Mouse (Mus musculus): ENCODE results near the gene Tcf12. TPM values are rescaled to one million over a fixed set of nuclear protein-coding genes. Genes with fewer than 3 reads are reported as not detected.

Tcf12 gene
- polyA plus RNA-seq, 1 experiment from 2014 or later: 29.7 TPM

GRCm38 (mm10) chr9:71835203-71835815 lies 276.4 kb downstream of the Tcf12 start:
- WGBS: 42% methylated on average over 2 of the region's 2 CpGs

GRCm38 (mm10) chr9:71834707-71835106 lies 277.0 kb downstream of the Tcf12 start:
- H3K9me3 ChIP-seq: no peaks in the 10 kb centered on the region
- H3K4me2 ChIP-seq: no peak overlapping the region
- ATAC-seq (ENCODE audit: extremely low read depth, insufficient number of reproducible peaks, low FRiP score, low TSS enrichment): no peak
- no peak overlapping the region for H3K9ac ChIP-seq
- H3K4me3 ChIP-seq: no peak overlapping the region
- 61% methylated on average over 4 of the region's 4 CpGs for WGBS
- no peaks in the 10 kb centered on the region for H3K27me3 ChIP-seq (replicated peaks)
- no peaks in the 10 kb centered on the region for H3K36me3 ChIP-seq
- 0 out of 2 replicates have a peak, but pooled peaks cover 3% of the 10 kb centered on the region for H3K4me1 ChIP-seq
- H3K27ac ChIP-seq (replicated peaks): no peak overlapping the region

More at GRCm38 (mm10) chr9:71835203-71835815, 276.4 kb downstream of the Tcf12 start:
- no peak overlapping the region for H3K27ac ChIP-seq (replicated peaks)
- no peak overlapping the region for H3K9ac ChIP-seq
- no peaks in the 10 kb centered on the region for H3K27me3 ChIP-seq (replicated peaks)
- peaks cover 5% of the 10 kb centered on the region for H3K36me3 ChIP-seq
- H3K4me2 ChIP-seq: no peak overlapping the region
- no peak overlapping the region for H3K4me3 ChIP-seq
- 0 out of 2 replicates have a peak, but pooled peaks cover 3% of the 10 kb centered on the region for H3K4me1 ChIP-seq
- no peaks in the 10 kb centered on the region for H3K9me3 ChIP-seq
- no peak for ATAC-seq (ENCODE audit: extremely low read depth, insufficient number of reproducible peaks, low FRiP score, low TSS enrichment)

DNA sequence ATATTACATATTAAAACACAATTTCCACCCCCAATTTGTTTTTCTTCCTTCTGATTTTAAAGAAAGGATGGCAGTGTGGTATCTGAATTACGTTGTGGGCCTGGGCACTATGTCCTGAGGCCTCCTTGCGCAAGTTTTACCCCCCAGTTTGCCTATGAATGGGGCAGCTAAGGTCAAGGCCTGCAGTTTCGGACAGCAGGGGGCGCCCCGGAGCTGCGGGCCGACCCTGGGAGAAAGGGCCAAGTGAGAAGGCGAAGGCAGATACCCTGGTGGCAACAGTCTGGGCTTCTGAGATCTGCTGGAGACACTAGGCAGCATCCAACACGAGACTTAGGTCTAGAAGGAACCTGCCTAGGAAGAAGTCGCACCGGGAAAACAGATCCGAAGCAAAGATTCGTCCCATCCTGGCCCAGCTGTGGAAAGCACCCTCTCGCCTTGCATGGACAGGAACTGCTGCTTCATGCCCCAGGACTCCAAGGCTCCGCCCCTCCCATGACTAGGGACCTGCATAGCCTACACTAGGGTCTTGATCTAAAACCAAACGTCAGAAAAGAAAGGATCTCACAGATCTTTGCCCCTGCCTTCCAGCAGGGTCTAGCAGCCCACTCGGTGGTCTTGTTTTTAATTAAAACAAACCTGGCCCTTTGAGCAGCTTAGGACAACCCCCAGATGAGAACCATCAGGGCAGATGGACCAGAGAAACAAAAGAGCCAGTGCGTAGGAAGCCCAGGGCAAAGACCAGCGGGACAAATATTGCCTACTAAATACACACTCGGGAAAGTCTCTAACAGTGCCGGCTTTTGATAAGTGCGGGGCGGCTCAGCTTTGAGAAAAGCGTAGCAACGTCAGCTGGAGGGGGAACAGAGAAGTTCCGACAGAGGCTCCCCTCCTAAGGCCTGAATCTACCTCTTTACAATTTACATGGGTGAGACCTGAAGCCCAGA lies 279.6 kb downstream of the Tcf12 start:
- Histone ChIP-seq H3K27me3 (replicated peaks) (no peaks in the 10 kb centered on the region), H3K9ac (no peak overlapping the region), H3K36me3 (no peaks in the 10 kb centered on the region), H3K4me3 (no peak overlapping the region), H3K27ac (replicated peaks) (no peak overlapping the region), H3K4me2 (peak overlapping the region; percentile 35; the same call in 1 of the 2 replicates), H3K9me3 (no peaks in the 10 kb centered on the region), H3K4me1 (0 out of 2 replicates have a peak, but pooled peaks cover 3% of the 10 kb centered on the region)
- no peak for ATAC-seq (ENCODE audit: extremely low read depth, insufficient number of reproducible peaks, low FRiP score, low TSS enrichment)
- WGBS: 41% methylated on average over 26 of the region's 26 CpGs

- no peak overlapping the region for H3K27ac ChIP-seq (replicated peaks)
- no peak overlapping the region for H3K9ac ChIP-seq
- WGBS: 74% methylated on average over 4 of the region's 4 CpGs
- no peak overlapping the region for H3K4me2 ChIP-seq
- H3K36me3 ChIP-seq: no peaks in the 10 kb centered on the region
- H3K27me3 ChIP-seq (replicated peaks): no peaks in the 10 kb centered on the region
- no peak for ATAC-seq (ENCODE audit: extremely low read depth, insufficient number of reproducible peaks, low FRiP score, low TSS enrichment)
- H3K9me3 ChIP-seq: no peaks in the 10 kb centered on the region
- no peak overlapping the region for H3K4me3 ChIP-seq
- H3K4me1 ChIP-seq: peaks cover 9% of the 10 kb centered on the region
Measured at GRCm38 (mm10) chr9:71830994-71831393, 280.7 kb downstream of the Tcf12 start.

DNA sequence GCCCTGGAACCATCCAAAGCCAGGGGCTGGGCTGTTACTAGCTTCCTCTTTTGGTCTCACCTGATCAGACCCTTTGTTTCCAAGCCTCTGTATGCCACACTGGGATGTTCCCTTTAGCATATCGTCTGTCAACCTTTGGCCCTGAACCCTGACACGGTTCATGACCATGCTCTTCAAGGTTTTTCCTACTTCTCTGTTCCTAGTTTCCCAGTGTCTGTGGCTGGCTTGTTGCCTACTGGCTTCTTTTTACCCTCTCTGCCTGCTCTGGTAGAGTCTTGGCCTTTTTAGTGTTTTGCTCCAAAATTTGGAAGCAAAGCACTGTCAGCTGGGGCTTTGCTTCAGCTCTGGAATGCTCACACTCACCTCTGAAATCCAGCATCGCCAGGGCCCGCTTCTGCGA lies 281.3 kb downstream of the Tcf12 start:
- no peak overlapping the region for H3K4me3 ChIP-seq
- peaks cover 15% of the 10 kb centered on the region for H3K4me1 ChIP-seq
- H3K36me3 ChIP-seq: no peaks in the 10 kb centered on the region
- no peak overlapping the region for H3K4me2 ChIP-seq
- H3K9ac ChIP-seq: no peak overlapping the region
- H3K9me3 ChIP-seq: no peaks in the 10 kb centered on the region
- no peaks in the 10 kb centered on the region for H3K27me3 ChIP-seq (replicated peaks)
- 75% methylated on average over 5 of the region's 5 CpGs for WGBS
- ATAC-seq (ENCODE audit: extremely low read depth, insufficient number of reproducible peaks, low FRiP score, low TSS enrichment): no peak
- no peak overlapping the region for H3K27ac ChIP-seq (replicated peaks)

DNA sequence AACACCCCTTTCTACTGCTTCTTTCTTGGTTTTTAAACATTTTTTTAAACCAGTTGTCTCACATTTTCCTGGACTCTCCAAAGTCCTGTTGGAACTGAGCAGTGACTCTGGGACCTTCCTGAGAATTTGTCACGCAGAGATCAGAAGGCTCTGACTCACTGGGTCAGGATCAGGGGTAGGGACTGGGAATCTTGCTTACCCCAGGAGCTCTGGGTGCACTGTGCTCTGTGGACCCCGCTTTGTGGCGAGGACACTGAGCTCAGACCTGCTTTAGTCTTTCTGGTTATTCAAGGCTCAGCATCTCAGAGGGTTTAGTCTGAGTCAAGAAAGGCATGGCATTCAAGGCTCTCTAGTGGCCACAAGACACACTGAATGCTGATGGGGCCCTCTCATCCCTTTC lies 281.9 kb downstream of the Tcf12 start:
- no peak overlapping the region for H3K9ac ChIP-seq
- 75% methylated on average over 3 of the region's 3 CpGs for WGBS
- no peak overlapping the region for H3K4me2 ChIP-seq
- no peaks in the 10 kb centered on the region for H3K27me3 ChIP-seq (replicated peaks)
- no peak overlapping the region for H3K4me3 ChIP-seq
- H3K9me3 ChIP-seq: no peaks in the 10 kb centered on the region
- H3K36me3 ChIP-seq: no peaks in the 10 kb centered on the region
- ATAC-seq (ENCODE audit: extremely low read depth, insufficient number of reproducible peaks, low FRiP score, low TSS enrichment): no peak
- H3K27ac ChIP-seq (replicated peaks): no peak overlapping the region
- H3K4me1 ChIP-seq: peaks cover 15% of the 10 kb centered on the region

GRCm38 (mm10) chr9:71829137-71829536 lies 282.5 kb downstream of the Tcf12 start:
- WGBS: 63% methylated on average over 6 of the region's 6 CpGs

DNA sequence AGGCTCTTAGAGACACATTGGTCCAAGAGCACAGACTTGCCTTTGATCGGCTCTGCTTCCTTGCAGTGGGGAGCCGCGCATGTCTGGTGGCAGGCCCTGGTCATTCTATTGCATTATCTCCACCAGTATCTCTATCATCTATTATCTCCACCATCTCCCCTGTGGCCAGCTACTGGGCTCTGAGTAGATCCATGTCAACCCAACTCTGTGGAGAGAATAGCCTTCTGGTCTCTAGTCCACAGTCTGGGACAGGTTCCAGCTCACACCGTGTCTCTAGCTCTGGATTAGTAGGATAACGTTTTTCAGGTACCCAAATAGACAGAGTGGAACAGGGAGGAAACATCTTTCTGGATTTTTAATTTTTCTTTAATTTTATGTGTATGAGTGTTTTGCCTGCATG lies 284.3 kb downstream of the Tcf12 start:
- Histone ChIP-seq H3K27ac (replicated peaks) (no peak overlapping the region), H3K4me1 (peaks cover 15% of the 10 kb centered on the region), H3K27me3 (replicated peaks) (no peaks in the 10 kb centered on the region), H3K4me2 (no peak overlapping the region), H3K4me3 (no peak overlapping the region), H3K36me3 (no peaks in the 10 kb centered on the region), H3K9me3 (no peaks in the 10 kb centered on the region), H3K9ac (no peak overlapping the region)
- 90% methylated on average over 5 of the region's 5 CpGs for WGBS
- ATAC-seq (ENCODE audit: extremely low read depth, insufficient number of reproducible peaks, low FRiP score, low TSS enrichment): no peak

More at GRCm38 (mm10) chr9:71829137-71829536, 282.5 kb downstream of the Tcf12 start:
- Histone ChIP-seq H3K4me2 (no peak overlapping the region), H3K36me3 (no peaks in the 10 kb centered on the region), H3K9me3 (no peaks in the 10 kb centered on the region), H3K4me3 (no peak overlapping the region), H3K9ac (no peak overlapping the region), H3K27ac (replicated peaks) (no peak overlapping the region), H3K27me3 (replicated peaks) (no peaks in the 10 kb centered on the region), H3K4me1 (peaks cover 15% of the 10 kb centered on the region)
- ATAC-seq (ENCODE audit: extremely low read depth, insufficient number of reproducible peaks, low FRiP score, low TSS enrichment): no peak

DNA sequence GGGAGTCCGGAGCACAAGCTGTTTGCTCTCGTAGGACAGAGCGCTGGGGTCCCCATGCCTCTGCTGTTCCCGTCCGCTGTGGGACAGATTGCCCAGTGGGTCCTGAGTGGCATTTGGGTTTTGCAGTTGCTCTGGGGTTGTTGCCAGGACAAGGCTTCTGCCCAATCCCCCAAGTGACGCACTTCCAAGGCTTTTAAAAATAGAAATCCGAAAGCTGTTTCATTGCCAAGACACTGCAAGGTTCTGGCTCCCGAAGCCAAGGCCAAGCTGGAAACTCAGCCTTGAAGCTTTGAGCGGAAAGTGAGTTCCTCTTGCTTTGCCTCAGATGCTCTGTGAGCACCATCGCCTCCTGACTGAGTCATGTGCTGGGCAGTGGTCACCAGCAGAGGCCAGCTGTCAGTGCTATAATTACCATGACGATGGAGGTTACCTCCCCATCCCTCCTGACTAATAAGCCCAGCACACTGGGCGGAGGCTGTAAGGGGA lies 285.6 kb downstream of the Tcf12 start:
- Histone ChIP-seq H3K27me3 (replicated peaks) (no peaks in the 10 kb centered on the region), H3K4me1 (peaks cover 15% of the 10 kb centered on the region), H3K9me3 (no peaks in the 10 kb centered on the region), H3K27ac (replicated peaks) (peak overlapping the region; percentile 28; the same call in 1 of the 2 replicates), H3K9ac (0 out of 2 replicates have a peak overlapping the region, but pooled peaks have one; percentile 10), H3K36me3 (no peaks in the 10 kb centered on the region), H3K4me3 (no peak overlapping the region), H3K4me2 (no peak overlapping the region)
- 62% methylated on average over 12 of the region's 12 CpGs for WGBS
- ATAC-seq (ENCODE audit: extremely low read depth, insufficient number of reproducible peaks, low FRiP score, low TSS enrichment): no peak

DNA sequence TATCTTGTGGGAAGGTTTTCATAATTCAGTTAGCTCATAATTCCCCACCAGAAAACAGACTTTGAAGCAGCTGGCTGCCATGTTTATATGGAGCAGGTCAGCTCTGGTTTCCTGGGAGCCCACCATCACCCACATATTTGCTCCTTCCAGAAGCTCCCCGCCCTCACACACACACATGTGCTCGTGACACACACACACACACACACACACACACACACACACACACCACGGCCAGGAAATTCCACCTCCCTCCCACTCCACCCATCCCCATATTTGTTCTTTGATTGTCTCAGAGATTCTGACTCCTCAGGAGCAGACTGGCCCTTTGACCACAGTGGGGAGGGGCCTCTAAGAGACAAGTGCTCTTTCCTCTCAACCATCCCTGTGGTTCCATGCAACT lies 289.7 kb downstream of the Tcf12 start:
- peaks cover 15% of the 10 kb centered on the region for H3K4me1 ChIP-seq
- no peak overlapping the region for H3K4me3 ChIP-seq
- H3K9me3 ChIP-seq: no peaks in the 10 kb centered on the region
- ATAC-seq (ENCODE audit: extremely low read depth, insufficient number of reproducible peaks, low FRiP score, low TSS enrichment): no peak
- H3K4me2 ChIP-seq: no peak overlapping the region
- no peak overlapping the region for H3K9ac ChIP-seq
- H3K27ac ChIP-seq (replicated peaks): no peak overlapping the region
- no peaks in the 10 kb centered on the region for H3K27me3 ChIP-seq (replicated peaks)
- H3K36me3 ChIP-seq: no peaks in the 10 kb centered on the region
- WGBS: 73% methylated on average over 3 of the region's 3 CpGs

DNA sequence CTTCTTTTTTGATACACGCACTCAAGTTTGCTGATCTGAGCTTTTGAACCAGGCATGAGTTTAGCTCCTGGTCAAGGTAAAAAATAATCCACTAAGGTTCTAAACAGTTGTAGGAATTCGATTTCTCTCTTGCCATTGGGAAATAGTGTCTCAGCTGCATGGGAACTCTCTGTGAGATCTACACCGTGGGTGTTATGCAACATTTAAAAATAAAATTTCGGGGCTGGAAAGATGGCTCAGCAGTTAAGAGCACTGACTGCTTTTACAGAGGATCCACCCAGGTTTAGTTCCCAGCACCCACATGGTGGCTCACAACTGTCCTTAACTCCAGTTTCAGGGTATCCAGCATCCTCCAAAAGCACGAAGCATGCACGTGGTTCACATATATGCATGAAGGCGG lies 293.2 kb downstream of the Tcf12 start:
- Histone ChIP-seq H3K27ac (replicated peaks) (no peak overlapping the region), H3K4me2 (no peak overlapping the region), H3K4me1 (no peaks in the 10 kb centered on the region), H3K9ac (no peak overlapping the region), H3K4me3 (no peak overlapping the region), H3K9me3 (no peaks in the 10 kb centered on the region), H3K27me3 (replicated peaks) (no peaks in the 10 kb centered on the region), H3K36me3 (no peaks in the 10 kb centered on the region)
- 81% methylated on average over 7 of the region's 7 CpGs for WGBS
- ATAC-seq (ENCODE audit: extremely low read depth, insufficient number of reproducible peaks, low FRiP score, low TSS enrichment): no peak

Data from heart, embryonic 13.5 days (tissue).